Mouse (Mus musculus): Measurements from ENCODE around the gene Dusp27. TPM values are rescaled to one million over a fixed set of nuclear protein-coding genes. Genes with fewer than 3 reads are reported as not detected.

The Dusp27 gene
- total and polyA plus RNA-seq, 3 experiments = 0.11 TPM; not detected in 2

- TF ChIP-seq POLR2AphosphoS5 (IDR thresholded peaks at IDR 0.05; ENCODE audit: insufficient replicate concordance, low read depth, low read length) (no peak), CTCF (IDR thresholded peaks at IDR 0.05; ENCODE audit: low read depth, low read length) (no peak), GATA2 (IDR thresholded peaks at IDR 0.05; ENCODE audit: borderline replicate concordance, low read depth, low read length) (no peak), GATA1 (IDR thresholded peaks at IDR 0.05; ENCODE audit: borderline replicate concordance, low read length) (no peak), TAL1 (conservative IDR thresholded peaks at IDR 0.05; ENCODE audit: low read depth, low read length) (no peak)
- Histone ChIP-seq H3K27me3 (ENCODE audit: insufficient read depth, low read length) (peaks cover 16% of the 10 kb centered on the region; the same call in 1 of the 2 replicates), H3K36me3 (replicated peaks) (no peaks in the 10 kb centered on the region), H3K4me1 (ENCODE audit: insufficient read depth, low read depth, low read length) (no peaks in the 10 kb centered on the region), H3K9me3 (replicated peaks) (no peaks in the 10 kb centered on the region), H3K4me3 (ENCODE audit: low read depth, low read length) (no peak overlapping the region)
- ATAC-seq (ENCODE audit: extremely low read depth, insufficient number of reproducible peaks, low FRiP score, poor library complexity, severe bottlenecking) (no peak), DNase-seq (ENCODE audit: low spot score) (no peak)
Observed at GRCm38 (mm10) chr1:166167405-166167804, 39.7 kb upstream of the Dusp27 start.

GRCm38 (mm10) chr1:166165159-166165558 lies 37.4 kb upstream of the Dusp27 start:
- Histone ChIP-seq H3K4me1 (ENCODE audit: insufficient read depth, low read depth, low read length) (peaks cover 3% of the 10 kb centered on the region; the same call in 1 of the 2 replicates), H3K4me3 (ENCODE audit: low read depth, low read length) (no peak overlapping the region), H3K9me3 (replicated peaks) (no peaks in the 10 kb centered on the region), H3K27me3 (ENCODE audit: insufficient read depth, low read length) (peaks cover 12% of the 10 kb centered on the region; the same call in 1 of the 2 replicates), H3K36me3 (replicated peaks) (no peaks in the 10 kb centered on the region)
- DNase-seq (ENCODE audit: low spot score) (no peak), ATAC-seq (ENCODE audit: extremely low read depth, insufficient number of reproducible peaks, low FRiP score, poor library complexity, severe bottlenecking) (no peak)
- TF ChIP-seq GATA2 (IDR thresholded peaks at IDR 0.05; ENCODE audit: borderline replicate concordance, low read depth, low read length) (no peak), TAL1 (conservative IDR thresholded peaks at IDR 0.05; ENCODE audit: low read depth, low read length) (no peak), GATA1 (IDR thresholded peaks at IDR 0.05; ENCODE audit: borderline replicate concordance, low read length) (no peak), POLR2AphosphoS5 (IDR thresholded peaks at IDR 0.05; ENCODE audit: insufficient replicate concordance, low read depth, low read length) (no peak), CTCF (IDR thresholded peaks at IDR 0.05; ENCODE audit: low read depth, low read length) (no peak)

- no peaks in the 10 kb centered on the region for H3K9me3 ChIP-seq (replicated peaks)
- ATAC-seq (ENCODE audit: extremely low read depth, insufficient number of reproducible peaks, low FRiP score, poor library complexity, severe bottlenecking) (no peak), DNase-seq (ENCODE audit: low spot score) (no peak)
- H3K27me3 ChIP-seq (ENCODE audit: insufficient read depth, low read length) = peaks cover 8% of the 10 kb centered on the region; the same call in 1 of the 2 replicates
- TF ChIP-seq TAL1 (conservative IDR thresholded peaks at IDR 0.05; ENCODE audit: low read depth, low read length) (no peak), GATA1 (IDR thresholded peaks at IDR 0.05; ENCODE audit: borderline replicate concordance, low read length) (no peak), CTCF (IDR thresholded peaks at IDR 0.05; ENCODE audit: low read depth, low read length) (no peak), GATA2 (IDR thresholded peaks at IDR 0.05; ENCODE audit: borderline replicate concordance, low read depth, low read length) (no peak), POLR2AphosphoS5 (IDR thresholded peaks at IDR 0.05; ENCODE audit: insufficient replicate concordance, low read depth, low read length) (no peak)
- H3K36me3 ChIP-seq (replicated peaks) = no peaks in the 10 kb centered on the region
- H3K4me1 ChIP-seq (ENCODE audit: insufficient read depth, low read depth, low read length) = peaks cover 3% of the 10 kb centered on the region; the same call in 1 of the 2 replicates
- H3K4me3 ChIP-seq (ENCODE audit: low read depth, low read length) = no peak overlapping the region
Observed at GRCm38 (mm10) chr1:166164580-166164979, 36.9 kb upstream of the Dusp27 start.

GRCm38 (mm10) chr1:166160569-166161445 lies 33.1 kb upstream of the Dusp27 start:
- TF ChIP-seq GATA2 (IDR thresholded peaks at IDR 0.05; ENCODE audit: borderline replicate concordance, low read depth, low read length) (no peak), TAL1 (conservative IDR thresholded peaks at IDR 0.05; ENCODE audit: low read depth, low read length) (no peak), CTCF (IDR thresholded peaks at IDR 0.05; ENCODE audit: low read depth, low read length) (peak; percentile 58), POLR2AphosphoS5 (IDR thresholded peaks at IDR 0.05; ENCODE audit: insufficient replicate concordance, low read depth, low read length) (no peak), GATA1 (IDR thresholded peaks at IDR 0.05; ENCODE audit: borderline replicate concordance, low read length) (no peak)
- H3K36me3 ChIP-seq (replicated peaks) = no peaks in the 10 kb centered on the region
- peaks cover 3% of the 10 kb centered on the region; the same call in 1 of the 2 replicates for H3K4me1 ChIP-seq (ENCODE audit: insufficient read depth, low read depth, low read length)
- peaks cover 22% of the 10 kb centered on the region; the same call in 1 of the 2 replicates for H3K27me3 ChIP-seq (ENCODE audit: insufficient read depth, low read length)
- 0 out of 2 replicates have a peak, but pooled peaks cover under 1% of the 10 kb centered on the region for H3K9me3 ChIP-seq (replicated peaks)
- peak; percentile 15; the same call in 1 of the 2 replicates for ATAC-seq (ENCODE audit: extremely low read depth, insufficient number of reproducible peaks, low FRiP score, poor library complexity, severe bottlenecking)
- peak; percentile 49 for DNase-seq (ENCODE audit: low spot score)
- H3K4me3 ChIP-seq (ENCODE audit: low read depth, low read length) = no peak overlapping the region

GRCm38 (mm10) chr1:166160111-166160510 lies 32.4 kb upstream of the Dusp27 start:
- H3K27me3 ChIP-seq (ENCODE audit: insufficient read depth, low read length) = peaks cover 22% of the 10 kb centered on the region; the same call in 1 of the 2 replicates
- no peak for DNase-seq (ENCODE audit: low spot score)
- no peak overlapping the region for H3K4me3 ChIP-seq (ENCODE audit: low read depth, low read length)
- peaks cover 3% of the 10 kb centered on the region; the same call in 1 of the 2 replicates for H3K4me1 ChIP-seq (ENCODE audit: insufficient read depth, low read depth, low read length)
- TF ChIP-seq GATA1 (IDR thresholded peaks at IDR 0.05; ENCODE audit: borderline replicate concordance, low read length) (no peak), CTCF (IDR thresholded peaks at IDR 0.05; ENCODE audit: low read depth, low read length) (no peak), TAL1 (conservative IDR thresholded peaks at IDR 0.05; ENCODE audit: low read depth, low read length) (no peak), GATA2 (IDR thresholded peaks at IDR 0.05; ENCODE audit: borderline replicate concordance, low read depth, low read length) (no peak), POLR2AphosphoS5 (IDR thresholded peaks at IDR 0.05; ENCODE audit: insufficient replicate concordance, low read depth, low read length) (no peak)
- H3K36me3 ChIP-seq (replicated peaks) = no peaks in the 10 kb centered on the region
- no peak for ATAC-seq (ENCODE audit: extremely low read depth, insufficient number of reproducible peaks, low FRiP score, poor library complexity, severe bottlenecking)
- H3K9me3 ChIP-seq (replicated peaks) = peaks cover 7% of the 10 kb centered on the region

- TF ChIP-seq CTCF (IDR thresholded peaks at IDR 0.05; ENCODE audit: low read depth, low read length) (no peak), TAL1 (conservative IDR thresholded peaks at IDR 0.05; ENCODE audit: low read depth, low read length) (no peak), GATA2 (IDR thresholded peaks at IDR 0.05; ENCODE audit: borderline replicate concordance, low read depth, low read length) (no peak), POLR2AphosphoS5 (IDR thresholded peaks at IDR 0.05; ENCODE audit: insufficient replicate concordance, low read depth, low read length) (no peak), GATA1 (IDR thresholded peaks at IDR 0.05; ENCODE audit: borderline replicate concordance, low read length) (no peak)
- Histone ChIP-seq H3K9me3 (replicated peaks) (peaks cover 9% of the 10 kb centered on the region), H3K4me3 (ENCODE audit: low read depth, low read length) (no peak overlapping the region), H3K27me3 (ENCODE audit: insufficient read depth, low read length) (peaks cover 16% of the 10 kb centered on the region; the same call in 1 of the 2 replicates), H3K4me1 (ENCODE audit: insufficient read depth, low read depth, low read length) (peaks cover 11% of the 10 kb centered on the region), H3K36me3 (replicated peaks) (no peaks in the 10 kb centered on the region)
- no peak for DNase-seq (ENCODE audit: low spot score)
- no peak for ATAC-seq (ENCODE audit: extremely low read depth, insufficient number of reproducible peaks, low FRiP score, poor library complexity, severe bottlenecking)
Observed at GRCm38 (mm10) chr1:166158664-166159063, 30.9 kb upstream of the Dusp27 start.

Measured in G1E (cell line).